Mouse (Mus musculus): ENCODE measurements around the gene Itgb2.

DNA sequence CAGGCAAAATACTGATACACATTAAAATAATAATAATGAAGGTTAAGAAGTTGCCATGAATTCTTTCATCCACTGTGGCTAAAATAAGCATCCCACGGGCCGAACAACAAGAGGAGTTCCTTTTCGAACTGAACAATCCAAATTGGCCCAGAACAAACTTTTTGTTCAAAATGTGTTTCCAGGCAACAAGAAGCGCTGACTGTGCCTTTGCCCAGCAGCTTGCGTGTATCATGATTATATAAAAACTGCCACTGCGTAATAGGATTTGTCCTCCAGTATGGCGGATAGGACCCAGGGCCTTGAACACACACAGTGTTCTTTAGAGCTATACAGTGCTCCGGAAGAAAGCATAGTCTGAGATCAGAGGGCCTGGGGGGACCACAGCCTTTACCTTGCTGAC lies 78.5 kb downstream of the Itgb2 start:
- TF ChIP-seq CTCF (IDR thresholded peaks at IDR 0.05; ENCODE audit: extremely low read depth, insufficient read length, insufficient replicate concordance, low read depth, low read length) (no peak), POLR2A (IDR thresholded peaks at IDR 0.05; ENCODE audit: low read depth, low read length) (no peak)
